Mouse (Mus musculus): Measurements from ENCODE around the gene Glp1r.

The Glp1r gene

DNA sequence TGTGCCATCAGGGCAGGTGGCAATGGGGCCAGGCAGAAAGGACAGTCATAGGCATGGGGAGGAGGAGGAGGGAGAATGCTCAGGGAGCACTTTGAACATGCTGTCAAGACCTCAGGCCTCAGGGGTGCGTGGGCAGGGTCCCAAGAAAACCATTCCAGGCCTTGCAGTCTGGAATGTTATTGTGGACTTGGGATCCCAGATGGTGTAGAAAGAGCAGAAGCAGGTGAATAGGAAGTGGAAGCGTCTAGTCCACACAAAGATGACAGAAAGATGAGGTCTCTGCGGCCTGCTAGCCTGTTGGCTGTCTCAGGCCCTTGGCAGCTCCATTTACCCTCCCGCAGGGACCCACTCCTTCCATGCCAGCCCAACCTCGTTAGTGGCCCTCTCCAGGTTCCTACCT, 10.9 kb downstream of the Glp1r start:
- DNase-seq (ENCODE audit: extremely low read depth, low read depth), result no peak

DNA sequence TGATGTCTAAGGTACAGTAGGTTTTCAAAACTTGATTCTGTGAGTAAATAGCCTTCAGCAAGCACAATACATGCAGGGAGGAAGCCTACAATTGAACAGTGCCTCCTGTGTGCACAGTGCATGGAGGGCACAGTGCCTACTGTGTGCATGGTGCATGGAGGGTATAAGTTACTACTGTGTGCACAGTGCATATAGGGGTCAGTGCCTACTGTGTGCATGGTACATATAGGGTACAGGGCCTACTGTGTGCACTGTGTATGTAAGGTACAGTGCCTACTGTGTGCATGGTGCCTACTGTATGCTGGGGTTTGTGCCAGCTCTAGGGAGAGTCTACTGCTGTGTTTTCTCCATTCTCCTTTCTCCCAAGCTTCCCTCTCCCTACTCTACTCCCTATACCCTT, 12.6 kb downstream of the Glp1r start:
- no peak for DNase-seq (ENCODE audit: extremely low read depth, low read depth)

DNA sequence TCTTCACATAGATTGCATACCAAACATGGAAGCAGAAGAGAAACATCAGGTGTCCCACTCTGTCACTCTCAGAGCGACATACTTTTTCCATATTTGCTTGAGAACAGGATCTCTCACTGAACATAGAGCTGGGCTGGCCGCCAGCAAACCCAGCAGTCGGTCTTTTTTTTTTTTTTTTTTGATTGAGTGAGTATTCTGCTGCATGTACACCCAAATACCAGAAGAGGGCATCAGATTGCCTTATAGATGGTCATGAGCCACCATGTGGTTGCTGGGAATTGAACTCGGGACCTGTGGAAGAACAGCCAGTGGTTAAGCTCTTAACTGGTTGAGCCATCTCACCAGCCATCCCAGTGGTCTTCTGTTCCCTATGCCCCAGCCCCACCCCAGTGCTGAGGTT, 21.9 kb downstream of the Glp1r start:
- no peak for DNase-seq (ENCODE audit: extremely low read depth, low read depth)

DNA sequence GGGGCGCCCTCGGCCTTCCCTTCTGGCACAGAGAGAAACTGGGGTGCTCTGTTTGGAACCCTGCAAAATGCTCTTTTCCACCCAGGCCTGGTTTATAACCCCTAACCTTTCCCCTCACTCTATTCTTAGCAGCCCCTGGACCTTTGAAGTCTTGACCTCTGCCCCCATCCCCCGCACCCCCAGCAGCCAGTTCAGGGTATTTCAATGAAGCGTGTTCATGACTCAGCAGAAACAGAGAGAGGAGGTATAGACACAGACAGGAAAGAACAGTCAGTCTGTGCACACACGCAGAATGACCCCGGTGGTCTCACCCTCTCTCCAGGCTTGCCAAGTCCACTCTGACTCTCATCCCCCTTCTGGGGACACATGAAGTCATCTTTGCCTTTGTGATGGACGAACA, 29.2 kb downstream of the Glp1r start:
- no peak for DNase-seq (ENCODE audit: extremely low read depth, low read depth)

DNA sequence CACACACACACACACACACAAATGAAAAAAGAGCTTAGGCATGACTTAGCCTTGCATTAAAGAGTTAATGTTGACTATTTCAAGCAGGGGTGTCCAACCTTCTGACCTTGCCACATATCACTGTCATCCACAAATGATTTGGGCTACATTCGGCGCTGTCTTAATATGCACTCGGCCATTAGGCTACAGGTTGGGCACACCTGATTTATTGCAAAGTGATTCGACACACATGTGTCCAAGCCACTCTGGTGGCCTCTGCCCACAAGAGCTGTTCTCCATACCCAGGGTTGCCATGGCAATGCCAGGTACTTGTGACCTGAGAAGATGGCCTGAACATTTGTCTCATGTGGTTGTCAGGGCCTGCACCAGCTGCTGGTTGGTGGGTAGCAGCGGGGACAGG, 31.2 kb downstream of the Glp1r start:
- DNase-seq (ENCODE audit: extremely low read depth, low read depth), result no peak

DNA sequence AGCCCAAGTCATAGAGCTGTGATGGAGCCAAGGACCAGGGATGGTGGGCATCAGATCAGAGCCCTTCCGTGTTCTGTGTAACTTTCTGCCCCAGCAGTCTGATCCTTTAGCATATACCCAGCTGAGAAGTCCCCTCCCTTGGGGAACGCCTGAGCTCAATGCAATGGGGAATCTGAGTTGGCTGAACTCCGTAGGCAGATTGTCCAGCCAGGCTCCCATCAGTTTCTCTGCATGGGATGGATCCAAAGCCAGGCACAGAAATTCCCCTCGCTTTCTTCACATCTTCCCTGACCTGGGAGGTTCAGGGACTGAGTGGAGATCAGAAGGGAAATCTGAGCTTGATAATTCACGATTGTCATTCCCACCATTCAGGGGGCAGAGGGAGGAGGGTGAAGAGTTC, 33.7 kb downstream of the Glp1r start:
- no peak for DNase-seq (ENCODE audit: extremely low read depth, low read depth)

DNA sequence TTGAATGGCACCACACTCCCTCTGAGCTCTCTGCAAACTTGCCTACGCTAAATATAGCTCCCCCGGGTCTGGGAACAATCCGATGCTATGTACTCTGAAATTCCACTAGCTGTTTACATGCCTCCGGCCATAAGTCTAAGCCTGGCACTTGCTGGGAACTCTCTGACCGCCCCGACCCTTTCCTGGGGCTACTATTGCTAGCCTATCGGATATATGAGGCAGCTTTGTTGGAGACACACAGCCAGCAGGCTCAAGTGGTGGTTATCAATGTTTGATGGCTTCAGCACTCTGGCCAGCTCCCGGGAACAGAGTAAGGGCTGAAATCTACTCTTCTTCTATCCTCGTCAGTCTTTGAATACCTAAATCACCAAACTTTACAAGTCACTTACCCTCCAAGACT, 36.9 kb downstream of the Glp1r start:
- no peak for DNase-seq (ENCODE audit: extremely low read depth, low read depth)

DNA sequence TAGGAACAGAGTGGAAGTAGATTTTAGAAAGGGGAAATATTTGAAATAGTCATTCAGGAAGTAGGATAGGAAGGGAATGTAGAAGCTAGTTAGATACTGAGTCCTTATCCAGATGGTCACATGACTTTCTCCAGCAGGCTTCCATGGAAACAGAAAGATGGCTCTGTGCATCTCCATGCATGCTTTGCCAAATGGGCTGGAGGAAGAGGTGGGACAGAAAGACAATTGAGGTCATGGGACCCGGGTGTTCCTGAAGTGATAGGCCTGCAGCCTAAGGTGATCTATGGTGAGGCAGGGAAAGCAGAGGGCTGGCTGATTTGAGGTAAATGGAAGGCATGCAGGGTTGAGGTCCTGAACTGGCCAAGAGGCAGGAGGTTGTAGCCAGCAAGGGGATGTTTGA, 46.8 kb downstream of the Glp1r start:
- no peak for DNase-seq (ENCODE audit: extremely low read depth, low read depth)

DNA sequence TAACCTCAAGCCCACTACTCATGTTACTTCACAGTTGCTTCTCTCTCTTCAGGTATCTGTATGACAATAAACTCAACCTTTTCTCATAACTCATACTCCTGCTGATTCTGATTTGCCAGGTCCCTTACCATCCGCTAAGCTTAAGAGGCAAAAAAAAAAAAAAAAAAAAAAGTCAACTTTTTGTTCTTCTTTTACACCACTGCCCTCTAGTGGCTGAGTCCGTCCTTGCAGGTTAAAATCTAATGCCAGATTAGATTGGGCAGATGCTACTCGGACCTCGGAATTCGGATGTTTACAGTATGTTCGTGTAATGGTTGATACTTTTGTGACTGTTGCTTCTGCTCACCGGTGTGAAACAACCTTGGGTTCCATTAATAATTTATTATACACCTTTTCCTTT, 49.2 kb downstream of the Glp1r start:
- DNase-seq (ENCODE audit: extremely low read depth, low read depth), result peak; percentile 6

DNA sequence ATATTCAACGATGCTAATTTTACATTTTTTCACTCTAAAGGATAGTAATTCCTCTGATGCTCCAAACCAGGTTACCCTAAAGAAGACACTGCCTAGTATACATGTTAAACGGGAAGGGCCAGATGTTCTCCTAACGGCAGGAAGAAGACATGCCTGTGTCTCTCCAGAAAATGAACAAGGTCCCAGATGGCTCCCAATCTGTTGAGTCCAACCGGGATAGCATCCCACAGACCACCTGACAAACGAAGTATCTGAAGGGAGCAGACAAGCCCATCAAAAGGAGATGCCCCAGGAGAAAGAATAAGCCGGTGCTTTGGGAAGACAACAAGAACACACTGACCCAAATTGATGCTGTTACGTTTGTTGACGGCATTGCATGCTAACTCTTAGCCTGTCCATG, 50.0 kb downstream of the Glp1r start:
- DNase-seq (ENCODE audit: extremely low read depth, low read depth), result no peak

DNA sequence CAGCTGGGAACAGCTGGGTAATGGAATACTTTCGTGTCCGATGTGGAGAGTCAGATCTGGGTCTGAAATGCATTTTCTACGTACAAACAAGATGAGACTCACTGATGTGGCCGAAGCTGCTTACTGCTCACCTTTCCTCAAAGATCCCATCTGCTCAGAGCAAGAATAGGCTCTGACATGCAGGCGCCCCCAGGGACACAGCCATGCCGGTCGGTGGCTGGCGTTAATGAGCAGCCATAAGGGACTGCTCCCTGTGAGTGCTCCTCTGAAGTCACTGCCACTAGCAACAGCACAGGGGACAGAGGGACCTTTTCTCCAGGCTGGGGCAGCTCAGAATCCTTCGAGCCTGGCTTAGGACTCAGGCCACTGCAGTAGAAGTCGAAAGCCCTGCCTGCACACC, 52.7 kb downstream of the Glp1r start, which contains the start of gene Umodl1:
Umodl1 (plus strand) TSS at position 301 of the 400 bp plus-strand sequence.
- no peak for DNase-seq (ENCODE audit: extremely low read depth, low read depth)

DNA sequence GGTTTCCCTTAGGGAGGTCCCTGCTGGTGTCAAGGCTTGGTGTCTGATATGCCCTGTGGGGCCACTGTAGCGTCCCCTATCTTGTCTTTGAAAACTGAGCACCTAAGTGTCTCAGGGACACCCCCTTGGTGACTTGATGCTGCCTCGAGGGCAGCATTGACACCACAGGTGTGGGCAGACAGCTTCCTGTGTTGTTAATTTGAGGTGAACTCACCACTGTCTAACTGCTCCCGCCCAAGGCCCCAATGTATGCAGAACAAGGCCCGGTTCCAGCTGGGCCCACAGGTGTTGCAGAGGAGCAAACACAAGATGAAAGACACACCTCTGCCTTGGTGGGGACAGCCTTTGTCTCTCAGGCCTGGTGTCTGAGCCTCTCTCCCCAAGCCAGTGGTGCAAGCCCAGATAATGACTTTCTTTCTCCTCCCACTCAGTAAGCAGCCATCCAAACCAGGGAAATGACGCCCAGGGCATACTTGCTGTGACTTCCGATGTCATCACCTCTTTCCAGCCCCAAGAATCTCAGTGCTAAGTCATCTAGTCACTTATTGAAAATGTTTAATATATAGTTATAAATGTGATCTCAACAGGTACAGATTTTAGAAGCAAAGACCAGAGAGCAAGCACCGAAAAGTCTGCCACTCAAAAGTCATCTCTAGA, 60.4 kb downstream of the Glp1r start:
- DNase-seq (ENCODE audit: extremely low read depth, low read depth), result no peak

DNA sequence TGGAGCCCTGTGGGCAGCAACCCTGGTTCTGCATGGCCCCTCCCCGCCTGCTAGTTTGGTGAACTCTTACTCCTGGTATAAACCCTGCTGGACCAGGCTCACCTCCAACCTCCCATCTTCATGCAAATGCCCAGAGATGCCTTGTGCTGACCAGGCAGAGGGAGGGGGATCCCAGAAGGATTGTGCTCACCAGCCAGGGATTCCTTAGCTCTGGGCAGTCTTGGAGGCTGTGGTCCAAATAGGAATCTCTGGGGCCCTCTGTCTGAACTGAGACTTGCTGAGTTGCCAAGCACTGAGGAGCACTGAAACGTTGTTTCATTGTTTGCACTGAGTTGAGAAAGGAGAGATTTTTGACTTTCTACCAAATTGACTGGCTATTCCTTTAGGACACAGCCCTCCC, 61.3 kb downstream of the Glp1r start:
- DNase-seq (ENCODE audit: extremely low read depth, low read depth), result no peak

DNA sequence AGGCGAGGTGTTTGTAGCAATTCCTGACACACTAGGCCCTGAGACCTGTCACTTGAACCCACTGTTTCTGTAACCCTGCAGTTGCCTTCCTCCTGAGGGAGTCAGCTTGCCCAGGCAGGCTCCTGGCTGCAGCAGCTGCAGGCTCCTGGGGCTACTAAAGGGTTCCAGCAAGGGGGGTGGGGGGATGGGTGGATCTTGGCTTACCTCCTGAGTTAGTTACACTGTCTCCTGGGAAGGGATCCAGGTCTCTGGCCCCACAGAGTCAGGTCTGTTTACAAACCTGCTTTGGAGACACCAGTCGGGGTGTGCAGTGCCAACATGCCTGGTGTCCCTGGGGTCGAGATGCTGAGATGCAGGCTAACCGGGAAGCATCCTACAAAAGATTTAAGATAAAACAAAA, 68.4 kb downstream of the Glp1r start:
- no peak for DNase-seq (ENCODE audit: extremely low read depth, low read depth)

DNA sequence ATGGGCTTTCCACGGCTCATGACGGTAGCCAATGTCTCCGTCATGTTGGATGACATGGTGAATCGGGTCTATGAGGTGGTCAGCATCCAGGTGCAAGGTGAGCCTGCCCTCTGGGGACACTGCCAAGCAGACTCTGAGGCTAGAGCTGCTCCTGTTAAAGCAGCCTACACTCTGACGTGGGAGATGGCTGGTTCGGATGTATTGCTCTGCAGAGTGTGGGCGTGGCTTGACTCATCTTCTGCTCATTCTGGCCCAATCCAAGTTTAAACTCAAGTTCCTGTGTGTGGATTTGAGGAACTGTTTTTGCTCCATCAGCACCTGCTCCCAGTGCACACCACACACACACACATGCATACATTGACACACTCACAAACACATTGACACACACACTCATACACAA, 70.3 kb downstream of the Glp1r start:
- DNase-seq (ENCODE audit: extremely low read depth, low read depth), result no peak

DNA sequence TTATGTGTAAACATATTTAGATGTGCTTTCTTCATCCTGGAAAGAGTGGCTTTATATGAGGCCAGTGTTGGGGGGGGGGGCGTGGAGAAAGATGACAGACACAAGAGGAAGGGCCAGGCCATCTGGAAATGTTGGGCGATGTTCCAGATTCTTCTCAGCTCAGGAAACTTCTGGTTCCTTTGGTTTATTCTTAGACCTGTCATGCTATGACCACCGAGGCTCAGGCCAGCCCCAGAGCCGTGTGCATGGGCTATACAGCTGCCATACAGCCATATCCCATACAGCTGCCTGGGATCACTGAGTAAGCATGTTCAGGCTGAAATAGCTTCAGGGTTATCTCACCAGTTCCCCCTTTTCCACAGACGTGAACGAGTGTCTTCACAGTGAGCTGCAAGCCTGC, 71.7 kb downstream of the Glp1r start:
- DNase-seq (ENCODE audit: extremely low read depth, low read depth), result no peak

DNA sequence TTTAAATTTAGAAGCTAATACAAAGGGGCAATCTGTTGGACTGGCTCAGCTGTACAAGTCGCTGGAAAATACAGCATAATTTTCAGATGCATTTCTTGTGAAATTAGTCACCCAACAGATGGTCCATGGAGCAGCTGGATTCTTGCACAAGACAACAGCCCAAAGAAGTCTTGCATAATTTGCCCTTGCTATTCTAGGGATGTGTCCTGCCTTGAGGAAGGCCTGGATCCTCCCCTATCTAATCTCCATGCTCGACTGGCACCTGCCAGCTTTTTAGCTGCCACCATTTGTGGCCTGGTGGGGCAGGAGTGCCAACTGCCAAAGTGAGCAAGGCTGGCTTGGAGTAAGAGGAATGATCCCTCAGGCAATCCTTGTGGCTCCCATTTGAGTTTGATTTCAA, 75.7 kb downstream of the Glp1r start:
- no peak for DNase-seq (ENCODE audit: extremely low read depth, low read depth)

DNA sequence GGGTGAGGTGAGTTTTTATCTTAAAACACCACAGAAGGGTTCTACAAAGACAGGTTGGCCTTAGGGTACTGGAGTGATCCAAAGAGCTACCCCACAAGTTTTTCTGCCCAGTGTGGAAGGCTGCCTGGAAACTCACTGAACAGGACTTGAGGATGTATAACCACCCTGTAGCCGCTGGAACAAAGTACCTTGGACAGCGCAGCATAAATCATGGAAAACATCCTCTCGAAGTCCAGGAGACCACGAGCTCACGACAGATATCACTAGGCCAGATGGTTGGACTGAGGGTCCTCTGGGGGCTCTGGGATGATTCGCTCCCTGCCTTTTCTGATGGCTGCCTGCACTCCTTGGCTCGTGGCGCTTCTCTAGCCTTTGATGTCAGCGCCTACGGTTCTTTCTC, 76.9 kb downstream of the Glp1r start:
- no peak for DNase-seq (ENCODE audit: extremely low read depth, low read depth)

DNA sequence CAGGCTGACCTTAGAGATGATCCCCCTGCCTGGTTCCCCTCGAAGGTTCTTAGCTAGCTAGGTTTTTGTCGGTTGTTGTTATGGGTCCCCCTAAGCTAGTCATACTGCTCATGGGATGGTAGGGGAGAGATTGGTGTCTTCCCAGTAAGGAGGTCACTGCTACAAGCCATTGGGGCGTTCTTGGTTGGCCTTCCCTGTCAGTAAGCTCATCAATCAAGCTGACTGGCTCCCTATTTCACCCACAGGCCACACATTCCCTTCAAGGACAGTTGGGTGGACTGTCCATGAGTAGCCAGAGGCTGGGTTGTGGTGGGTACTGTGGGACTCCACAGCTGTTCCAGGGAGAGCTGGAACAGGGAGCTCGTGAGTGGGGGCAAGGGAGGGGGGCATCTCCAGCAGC, 81.9 kb downstream of the Glp1r start:
- DNase-seq (ENCODE audit: extremely low read depth, low read depth), result no peak

DNA sequence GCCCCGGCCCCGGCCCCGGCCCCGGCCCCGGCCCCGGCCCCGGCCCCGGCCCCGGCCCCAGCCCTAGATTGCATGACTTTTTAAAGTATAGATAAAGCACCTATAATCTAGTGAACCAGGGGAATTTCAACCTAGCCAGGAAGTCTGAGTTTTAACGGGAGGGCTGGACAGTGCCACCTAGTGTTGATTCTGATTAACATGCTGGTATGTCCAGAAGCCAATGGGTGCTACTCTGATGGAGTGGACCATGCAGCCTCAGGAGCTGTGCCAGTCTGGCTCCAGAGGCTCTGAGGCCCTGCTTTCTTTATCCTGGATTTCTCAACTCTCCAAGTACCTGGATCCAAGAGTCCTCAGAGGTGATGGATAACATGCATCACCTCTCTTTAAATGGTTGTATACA, 88.6 kb downstream of the Glp1r start:
- no peak for DNase-seq (ENCODE audit: extremely low read depth, low read depth)

Data from MEL-GATA-1-ER (cell line).